ENCODE assay signal across 7 mouse cellular contexts in the genomic region with DNA sequence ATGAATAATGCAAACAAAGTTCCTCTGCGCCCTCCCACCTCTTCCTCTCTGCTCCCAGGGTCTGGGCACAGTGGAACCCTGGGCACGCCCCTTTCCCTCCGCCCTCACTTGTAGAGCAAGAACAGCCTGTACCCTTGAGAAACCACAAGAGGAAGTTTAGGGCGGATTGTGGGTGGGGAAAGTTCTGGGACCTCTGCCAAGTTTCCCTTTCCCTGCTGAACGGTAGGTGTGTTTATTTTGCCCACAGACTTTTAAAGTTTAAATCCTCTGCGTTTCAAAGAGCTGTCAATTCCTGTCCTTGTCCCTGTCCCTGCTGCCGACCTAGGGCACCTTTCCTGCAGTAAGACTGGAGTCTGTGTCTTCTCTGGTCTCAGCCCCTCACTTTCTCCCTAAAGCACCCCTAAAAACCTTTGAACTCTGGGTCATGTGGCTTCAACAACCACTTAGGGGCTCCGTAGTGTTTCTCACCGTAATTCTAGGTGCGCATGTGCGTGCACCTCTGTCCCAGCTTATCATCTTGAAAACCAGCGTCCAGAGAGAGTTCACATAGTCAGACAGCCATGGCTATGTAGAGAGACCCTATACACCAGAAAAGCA. TPM values are rescaled to one million over a fixed set of nuclear protein-coding genes. Genes with fewer than 3 reads are reported as not detected.
DNase-seq lines count a peak whose midpoint lies in the region; ATAC-seq lines count a peak whose summit lies in the region.

No protein-coding gene starts in this region.

- DNase-seq in Muller cell, postnatal 12 days (ENCODE audit: inconsistent ontology term), result peak; percentile 75
- DNase-seq in brain, adult 2 months (ENCODE audit: low read depth, low spot score), result peak; percentile 91
- peak; percentile 89 for DNase-seq in gastrocnemius, postnatal 14 days
- DNase-seq in left cerebral cortex, postnatal 14 days (ENCODE audit: low spot score in 2 of 2), result peak; percentile 89 to 96

- intact Hi-C loops in gastrocnemius, postnatal 14 days (cut with DNase I; ENCODE audit: low total_unique reads), result no loop called here
- intact Hi-C loops in left cerebral cortex, postnatal 14 days (cut with DNase I), result no loop called here

- H3K36me3 ChIP-seq in intestine, embryonic 15.5 days, result no peaks in the 10 kb centered on the region
- H3K36me3 ChIP-seq in stomach, embryonic 16.5 days (ENCODE audit: control insufficient read depth, insufficient read depth, low read length), result no peaks in the 10 kb centered on the region

- peaks cover 44% of the 10 kb centered on the region for H3K4me1 ChIP-seq in intestine, embryonic 15.5 days (replicated peaks)
- peaks cover 52% of the 10 kb centered on the region for H3K4me1 ChIP-seq in stomach, embryonic 16.5 days (ENCODE audit: control insufficient read depth, insufficient read depth, low read length)

- 0 out of 2 replicates have a peak overlapping the region, but pooled peaks have one; percentile 29 for H3K9ac ChIP-seq in intestine, embryonic 15.5 days
- peak overlapping the region; percentile 69 for H3K9ac ChIP-seq in stomach, embryonic 16.5 days (ENCODE audit: low read length)

- no peaks in the 10 kb centered on the region for H3K27me3 ChIP-seq in intestine, embryonic 15.5 days (replicated peaks)
- no peaks in the 10 kb centered on the region for H3K27me3 ChIP-seq in stomach, embryonic 16.5 days (ENCODE audit: control insufficient read depth, insufficient read depth, low read length)

- H3K27ac ChIP-seq in intestine, embryonic 15.5 days, result peak overlapping the region; percentile 90
- H3K27ac ChIP-seq in stomach, embryonic 16.5 days (ENCODE audit: low read length), result peak overlapping the region; percentile 99

- ATAC-seq in intestine, embryonic 15.5 days, result peak; percentile 79
- peak; percentile 52 for ATAC-seq in megakaryocyte-erythroid progenitor cell, adult 5-6 weeks (replicated peaks; ENCODE audit: low FRiP score, low TSS enrichment, poor library complexity, severe bottlenecking)
- peak; percentile 83 for ATAC-seq in stomach, embryonic 16.5 days (ENCODE audit: insufficient read depth, low FRiP score)

- 2% methylated on average over 12 of the region's 12 CpGs for WGBS in intestine, embryonic 15.5 days
- WGBS in stomach, embryonic 16.5 days, result 8% methylated on average over 12 of the region's 12 CpGs

- H3K4me2 ChIP-seq in intestine, embryonic 15.5 days (replicated peaks), result peak overlapping the region; percentile 60
- peak overlapping the region; percentile 63 for H3K4me2 ChIP-seq in stomach, embryonic 16.5 days (ENCODE audit: low read depth, low read length)

- peak overlapping the region; percentile 24 for H3K4me3 ChIP-seq in intestine, embryonic 15.5 days (replicated peaks)
- peak overlapping the region; percentile 36 for H3K4me3 ChIP-seq in stomach, embryonic 16.5 days (replicated peaks; ENCODE audit: low read length)

- no peaks in the 10 kb centered on the region for H3K9me3 ChIP-seq in intestine, embryonic 15.5 days
- H3K9me3 ChIP-seq in stomach, embryonic 16.5 days (replicated peaks; ENCODE audit: control insufficient read depth, low read length), result no peaks in the 10 kb centered on the region

RNA-seq across cellular contexts. Expression of a gene that starts 3.3 kb away (rescaled TPM):
- total RNA-seq in gastrocnemius, postnatal 14 days (2021), result 10 to 100 TPM; 57.0 to 63.3 TPM
- 394 and 407 TPM in 2 replicates for polyA plus RNA-seq in intestine, embryonic 15.5 days (2015; fragmentation: Nextera tagmentation; extraction: Ambion mirVana)
- 10 to 100 TPM; 30.1 to 30.7 TPM for total RNA-seq in left cerebral cortex, postnatal 14 days (2021)
- total RNA-seq in megakaryocyte-erythroid progenitor cell, adult 5-6 weeks (2014; fragmentation: Nextera tagmentation), result 157 and 169 TPM in 2 replicates
- 31.3 and 51.3 TPM in 2 replicates for total RNA-seq in megakaryocyte-erythroid progenitor cell, adult 5-6 weeks (2017)
- polyA plus RNA-seq in stomach, embryonic 16.5 days (2015; fragmentation: Nextera tagmentation; extraction: Ambion mirVana), result 334 and 340 TPM in 2 replicates

RNA-seq across cellular contexts. Expression of a gene that starts 6.0 kb away (rescaled TPM):
- total RNA-seq in gastrocnemius, postnatal 14 days (2021), result 10 to 100 TPM in 1 of 2 experiments, 1 to 10 TPM in 1; 9.5 to 10.2 TPM
- 20.4 and 21.9 TPM in 2 replicates for polyA plus RNA-seq in intestine, embryonic 15.5 days (2015; fragmentation: Nextera tagmentation; extraction: Ambion mirVana)
- 10 to 100 TPM; 14.6 to 17.1 TPM for total RNA-seq in left cerebral cortex, postnatal 14 days (2021)
- total RNA-seq in megakaryocyte-erythroid progenitor cell, adult 5-6 weeks (2014; fragmentation: Nextera tagmentation), result 30.6 and 34.8 TPM in 2 replicates
- 30.5 and 45.8 TPM in 2 replicates for total RNA-seq in megakaryocyte-erythroid progenitor cell, adult 5-6 weeks (2017)
- 25.7 and 27.3 TPM in 2 replicates for polyA plus RNA-seq in stomach, embryonic 16.5 days (2015; fragmentation: Nextera tagmentation; extraction: Ambion mirVana)

Comparison
In these comparisons a context has a peak if more than half of its experiments do, and no peak if none do; other contexts are left out.
1. Peak in every context shown above with its lines: DNase-seq, ATAC-seq, H3K4me3 ChIP-seq and H3K27ac ChIP-seq.